Mouse (Mus musculus) spleen, adult 2 months (tissue): ENCODE measurements around the gene Tpk1.

Source experiments
- CTCF ChIP-seq: fragments of 200-500 bp; IDR thresholded peaks from 2 replicates; pipeline ENCODE4 v1.5.1; 2011; ENCODE audit warnings: mild to moderate bottlenecking, inconsistent platforms; ENCODE audit not compliant: insufficient read depth, insufficient read length, insufficient replicate concordance; ENCODE audit errors: extremely low read depth
- POLR2A ChIP-seq: fragments of 200-500 bp; IDR thresholded peaks from 2 replicates; pipeline ENCODE4 v1.6.1; 2011; ENCODE audit warnings: low read depth, low read length, inconsistent platforms

GRCm38 (mm10) chr6:43354562-43355241 is 311.4 kb downstream of the Tpk1 start:
- TF ChIP-seq POLR2A (no peak), CTCF (no peak)
